Mouse (Mus musculus) erythroblast, embryonic 14.5 days (primary cell): ENCODE measurements around the gene AC124502.3.

Experiments used
- GATA1 ChIP-seq: IDR thresholded peaks from 2 replicates; pipeline ENCODE4 v1.6.1; 2012; ENCODE audit warnings: low read length, inconsistent platforms, mixed read lengths
- TAL1 ChIP-seq: IDR thresholded peaks from 3 replicates; pipeline ENCODE4 v1.6.1; 2012; ENCODE audit warnings: low read length, inconsistent platforms, mixed read lengths

DNA sequence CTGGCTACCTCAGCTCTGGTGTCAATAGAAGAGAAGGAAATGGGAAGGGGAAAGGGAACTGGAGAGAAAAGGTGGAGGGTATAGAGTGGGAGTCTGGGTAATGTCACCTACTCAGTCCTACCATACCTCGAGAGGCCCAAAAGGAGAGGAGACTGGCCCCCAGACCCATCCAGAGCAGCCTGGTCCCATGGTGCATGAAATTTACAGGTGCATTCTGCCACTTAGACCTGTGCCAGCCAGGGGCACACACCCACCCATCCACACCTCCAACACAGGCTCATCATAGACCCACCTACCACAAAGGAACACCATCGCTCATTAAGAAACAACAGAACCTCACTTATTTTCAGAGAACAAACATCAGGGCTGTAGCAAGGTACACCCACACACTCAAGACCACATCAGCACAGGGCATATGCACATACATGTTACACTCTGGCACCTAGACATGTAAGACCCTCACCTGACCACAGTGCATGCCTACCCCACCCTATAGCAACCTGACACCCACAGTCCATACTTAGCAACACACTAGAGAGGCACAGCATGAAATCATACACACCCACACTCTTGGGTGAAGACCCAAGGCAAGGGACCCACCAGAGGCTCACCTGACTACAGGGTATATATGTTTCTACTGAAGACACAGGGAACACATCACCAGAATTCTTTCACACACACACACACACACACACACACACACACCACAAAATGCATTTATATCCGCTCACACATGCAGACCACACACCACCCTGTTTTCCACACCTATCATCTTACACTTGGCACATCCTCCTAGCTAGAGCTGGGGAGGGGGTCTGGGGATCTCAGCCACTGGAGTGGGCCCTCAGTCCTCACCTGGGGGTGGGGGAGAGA, 45.5 kb downstream of the AC124502.3 start:
- TF ChIP-seq GATA1 (no peak), TAL1 (no peak)
